Mouse (Mus musculus): Measurements from ENCODE around the gene Pbxip1. TPM values are rescaled to one million over a fixed set of nuclear protein-coding genes. Genes with fewer than 3 reads are reported as not detected.

The Pbxip1 gene
- polyA plus RNA-seq, 1 experiment from 2014 or later = 20.4 TPM

GRCm38 (mm10) chr3:89448720-89449537, 12.4 kb downstream of the Pbxip1 start:
- H3K9ac ChIP-seq = no peak overlapping the region
- H3K36me3 ChIP-seq = no peaks in the 10 kb centered on the region
- H3K4me2 ChIP-seq = no peak overlapping the region
- H3K4me3 ChIP-seq = no peak overlapping the region
- H3K9me3 ChIP-seq = no peaks in the 10 kb centered on the region
- H3K4me1 ChIP-seq (replicated peaks) = 0 out of 2 replicates have a peak, but pooled peaks cover 7% of the 10 kb centered on the region
- 64% methylated on average over 13 of the region's 13 CpGs for WGBS
- 0 out of 2 replicates have a peak, but pooled peaks have one; percentile 32 for ATAC-seq (ENCODE audit: low FRiP score, low read depth)
- H3K27me3 ChIP-seq = no peaks in the 10 kb centered on the region
- no peak overlapping the region for H3K27ac ChIP-seq (replicated peaks)

DNA sequence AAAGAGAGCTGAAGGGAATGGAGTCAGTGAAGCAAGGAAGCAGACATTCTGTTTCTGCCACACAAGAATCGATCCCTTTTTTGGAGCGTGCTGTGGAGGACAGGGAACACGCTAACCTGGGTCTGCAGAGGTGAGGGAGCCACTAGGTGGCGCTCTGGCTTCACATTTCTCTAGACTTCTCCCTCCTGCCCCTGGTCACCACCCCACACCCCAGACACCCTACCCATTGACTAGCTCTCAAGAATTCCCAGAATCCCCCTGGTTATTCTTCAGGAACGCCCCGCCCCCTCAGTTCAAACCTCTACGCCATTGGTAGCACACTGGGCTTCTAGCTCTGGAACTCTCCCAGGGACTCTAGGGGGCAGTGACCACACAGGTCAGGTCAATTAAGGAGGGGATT, 13.0 kb downstream of the Pbxip1 start:
- no peak overlapping the region for H3K9ac ChIP-seq

DNA sequence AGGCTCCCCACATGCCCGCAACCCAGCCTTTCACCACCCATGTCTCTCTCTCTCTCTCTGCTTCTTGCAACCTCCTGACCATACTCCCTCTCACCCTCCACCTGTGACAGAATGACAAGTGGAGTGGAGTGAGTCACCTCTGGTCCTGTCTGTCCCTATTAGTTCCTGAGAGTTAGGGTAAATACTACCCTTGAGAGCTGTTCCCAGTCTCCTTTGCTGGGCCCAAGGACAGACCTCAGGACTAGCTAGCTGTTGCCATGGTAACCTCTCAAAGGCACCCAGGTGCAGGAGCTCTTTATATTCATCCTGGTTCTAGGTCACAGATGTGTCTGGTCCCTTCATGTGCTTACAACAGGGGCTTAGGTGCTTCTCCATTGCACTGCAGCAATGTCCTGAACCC, 15.4 kb downstream of the Pbxip1 start:
- 93% methylated on average over 1 of the region's 1 CpGs for WGBS
- Histone ChIP-seq H3K4me2 (no peak overlapping the region), H3K36me3 (no peaks in the 10 kb centered on the region), H3K27ac (replicated peaks) (no peak overlapping the region), H3K4me1 (replicated peaks) (0 out of 2 replicates have a peak, but pooled peaks cover 7% of the 10 kb centered on the region), H3K9ac (no peak overlapping the region), H3K4me3 (no peak overlapping the region), H3K27me3 (no peaks in the 10 kb centered on the region), H3K9me3 (no peaks in the 10 kb centered on the region)
- no peak for ATAC-seq (ENCODE audit: low FRiP score, low read depth)

More for the DNA sequence above, 13.0 kb downstream of the Pbxip1 start:
- peak; percentile 72 for ATAC-seq (ENCODE audit: low FRiP score, low read depth)
- H3K9me3 ChIP-seq = no peaks in the 10 kb centered on the region
- H3K27ac ChIP-seq (replicated peaks) = no peak overlapping the region
- no peaks in the 10 kb centered on the region for H3K36me3 ChIP-seq
- no peaks in the 10 kb centered on the region for H3K27me3 ChIP-seq
- no peak overlapping the region for H3K4me2 ChIP-seq
- 0 out of 2 replicates have a peak, but pooled peaks cover 7% of the 10 kb centered on the region for H3K4me1 ChIP-seq (replicated peaks)
- H3K4me3 ChIP-seq = no peak overlapping the region
- 35% methylated on average over 7 of the region's 7 CpGs for WGBS

DNA sequence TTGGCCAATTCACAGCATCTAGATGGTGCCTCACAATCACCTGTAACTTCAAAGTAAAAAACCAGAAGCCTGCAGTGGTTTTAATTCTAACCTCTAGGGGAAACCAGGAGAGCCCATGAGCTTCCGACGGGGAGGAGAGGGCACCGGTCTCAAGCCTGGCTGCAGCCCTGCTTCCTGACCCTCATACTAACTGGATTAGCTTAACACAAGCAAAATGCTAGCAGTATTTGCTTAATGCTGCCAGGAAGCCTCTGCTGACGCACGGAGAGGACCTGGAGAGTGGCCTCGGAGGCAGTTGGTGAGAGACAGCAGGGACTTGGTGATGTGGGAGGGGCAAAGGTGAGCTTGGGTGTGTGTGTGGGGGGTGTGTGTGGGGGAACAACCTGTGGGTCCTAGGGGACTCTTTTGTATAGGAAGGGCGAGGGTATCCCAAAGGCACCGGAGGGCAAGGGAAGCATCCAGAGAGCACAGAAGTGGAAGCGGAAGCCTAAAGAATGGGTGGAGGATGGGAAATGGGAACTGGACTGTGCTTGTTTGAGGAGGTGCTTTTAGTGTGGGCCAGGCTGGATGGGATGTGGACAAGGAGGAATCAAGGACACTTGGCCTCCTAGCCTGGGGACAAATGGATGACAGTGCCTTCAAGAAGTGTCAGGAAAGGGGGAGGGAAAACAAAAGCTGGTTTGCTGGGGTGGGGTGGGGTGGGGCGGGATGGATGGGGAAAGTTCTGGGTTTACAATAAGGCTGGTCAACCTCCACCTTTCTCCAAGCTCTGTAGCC, 18.1 kb downstream of the Pbxip1 start, which contains the start of gene Pmvk:
Pmvk (plus strand) TSS at position 141 of the 777 bp plus-strand sequence.
- no peak for ATAC-seq (ENCODE audit: low FRiP score, low read depth)
- no peaks in the 10 kb centered on the region for H3K36me3 ChIP-seq
- no peaks in the 10 kb centered on the region for H3K27me3 ChIP-seq
- no peak within 1 kb of the TSS for H3K27ac ChIP-seq (replicated peaks)
- H3K9ac ChIP-seq = no peak within 1 kb of the TSS
- no peak within 1 kb of the TSS for H3K4me2 ChIP-seq
- peaks cover 13% of the 10 kb centered on the region for H3K4me1 ChIP-seq (replicated peaks)
- no peaks in the 10 kb centered on the region for H3K9me3 ChIP-seq
- H3K4me3 ChIP-seq = no peak within 1 kb of the TSS
- WGBS = 70% methylated on average over 9 of the region's 10 CpGs

DNA sequence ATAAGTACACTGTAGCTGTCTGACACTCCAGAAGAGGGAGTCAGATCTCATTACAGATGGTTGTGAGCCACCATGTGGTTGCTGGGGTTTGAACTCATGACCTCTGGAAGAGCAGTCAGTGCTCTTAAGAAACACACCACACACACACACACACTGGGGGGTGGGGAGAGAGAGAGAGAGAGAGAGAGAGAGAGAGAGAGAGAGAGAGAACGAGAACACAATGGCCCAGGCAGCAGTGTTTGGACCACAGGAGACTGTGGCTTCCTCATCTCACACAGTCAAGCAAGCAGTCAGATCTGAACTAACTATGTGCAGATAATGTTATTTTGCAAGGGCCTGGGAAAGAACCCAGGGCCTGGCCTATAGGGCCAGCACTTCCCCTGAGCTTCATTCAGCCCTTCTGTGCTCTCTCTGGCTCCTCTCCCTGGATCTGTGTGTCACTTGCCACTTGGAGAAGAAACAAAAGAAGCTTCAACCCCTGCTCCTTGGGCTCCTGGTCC, 19.3 kb downstream of the Pbxip1 start:
- no peaks in the 10 kb centered on the region for H3K36me3 ChIP-seq
- no peak overlapping the region for H3K4me2 ChIP-seq
- H3K9ac ChIP-seq = no peak overlapping the region
- no peak for ATAC-seq (ENCODE audit: low FRiP score, low read depth)
- H3K4me3 ChIP-seq = no peak overlapping the region
- H3K4me1 ChIP-seq (replicated peaks) = peaks cover 26% of the 10 kb centered on the region
- no peak overlapping the region for H3K27ac ChIP-seq (replicated peaks)
- H3K9me3 ChIP-seq = no peaks in the 10 kb centered on the region
- H3K27me3 ChIP-seq = no peaks in the 10 kb centered on the region
- WGBS = 45% methylated on average over 1 of the region's 1 CpGs

DNA sequence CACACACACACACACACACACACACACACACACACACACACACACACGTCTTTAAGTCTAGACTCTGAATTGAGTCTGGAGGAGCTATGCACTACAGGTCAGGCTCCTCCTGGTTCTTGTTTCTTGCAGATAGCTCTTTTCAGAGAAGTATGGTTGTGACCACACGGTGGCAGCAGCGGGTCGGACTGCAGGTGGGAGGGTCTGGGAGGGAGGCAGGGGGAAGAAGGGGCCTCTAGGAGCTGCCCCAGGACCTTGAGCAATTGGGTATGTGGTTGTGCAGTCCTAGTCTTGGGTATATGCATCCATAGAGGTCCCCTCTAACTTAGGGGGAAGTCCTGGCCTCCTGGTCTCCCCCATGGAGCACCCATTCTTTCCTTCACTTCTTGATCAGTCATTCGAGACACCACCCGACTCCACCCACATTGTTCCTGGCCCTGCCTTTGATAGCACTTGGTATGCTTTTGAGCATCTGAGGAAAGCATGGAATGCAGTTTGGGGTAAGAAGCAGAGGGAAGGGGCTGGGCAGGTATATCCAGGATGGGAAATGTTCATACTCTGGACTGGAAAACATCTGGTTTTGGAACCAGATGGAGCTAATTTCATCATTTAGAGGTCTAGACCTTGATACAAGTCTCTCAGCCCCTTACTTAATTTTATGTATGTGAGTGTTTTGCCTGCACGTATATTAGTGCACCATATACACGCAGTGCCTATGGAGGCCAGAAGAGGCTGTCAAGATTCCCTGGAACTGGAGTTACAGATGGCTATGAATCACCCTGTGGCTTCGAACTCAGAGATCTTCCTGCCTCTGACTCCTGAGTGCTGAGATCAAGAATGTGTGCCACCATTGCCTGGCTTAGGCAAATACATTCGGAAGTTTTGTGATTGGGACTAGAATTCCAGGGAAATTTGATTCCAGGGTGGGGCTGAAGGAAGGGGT, 20.5 kb downstream of the Pbxip1 start:
- ATAC-seq (ENCODE audit: low FRiP score, low read depth) = no peak
- 35% methylated on average over 10 of the region's 10 CpGs for WGBS
- no peaks in the 10 kb centered on the region for H3K27me3 ChIP-seq

GRCm38 (mm10) chr3:89458372-89458964, 22.0 kb downstream of the Pbxip1 start:
- Histone ChIP-seq H3K4me2 (peak overlapping the region; percentile 54), H3K4me3 (peak overlapping the region; percentile 58), H3K27ac (replicated peaks) (peak overlapping the region; percentile 89), H3K9ac (no peak overlapping the region), H3K27me3 (no peaks in the 10 kb centered on the region), H3K9me3 (no peaks in the 10 kb centered on the region), H3K4me1 (replicated peaks) (peaks cover 18% of the 10 kb centered on the region), H3K36me3 (peaks cover 6% of the 10 kb centered on the region; the same call in 1 of the 2 replicates)
- ATAC-seq (ENCODE audit: low FRiP score, low read depth) = peak; percentile 64
- WGBS = 51% methylated on average over 13 of the region's 13 CpGs

More for the DNA sequence above, 20.5 kb downstream of the Pbxip1 start:
- H3K9me3 ChIP-seq = no peaks in the 10 kb centered on the region
- peaks cover 21% of the 10 kb centered on the region for H3K4me1 ChIP-seq (replicated peaks)
- no peak overlapping the region for H3K9ac ChIP-seq
- no peak overlapping the region for H3K4me3 ChIP-seq
- H3K27ac ChIP-seq (replicated peaks) = no peak overlapping the region
- peaks cover 3% of the 10 kb centered on the region; the same call in 1 of the 2 replicates for H3K36me3 ChIP-seq
- H3K4me2 ChIP-seq = no peak overlapping the region

GRCm38 (mm10) chr3:89458965-89459807, 22.7 kb downstream of the Pbxip1 start:
- Histone ChIP-seq H3K9ac (peak overlapping the region; percentile 60), H3K4me2 (peak overlapping the region; percentile 54), H3K4me3 (peak overlapping the region; percentile 58), H3K4me1 (replicated peaks) (peaks cover 18% of the 10 kb centered on the region), H3K27me3 (no peaks in the 10 kb centered on the region), H3K9me3 (no peaks in the 10 kb centered on the region), H3K36me3 (peaks cover 6% of the 10 kb centered on the region; the same call in 1 of the 2 replicates), H3K27ac (replicated peaks) (peak overlapping the region; percentile 89)
- peak; percentile 92 for ATAC-seq (ENCODE audit: low FRiP score, low read depth)
- WGBS = 1% methylated on average over 36 of the region's 36 CpGs

DNA sequence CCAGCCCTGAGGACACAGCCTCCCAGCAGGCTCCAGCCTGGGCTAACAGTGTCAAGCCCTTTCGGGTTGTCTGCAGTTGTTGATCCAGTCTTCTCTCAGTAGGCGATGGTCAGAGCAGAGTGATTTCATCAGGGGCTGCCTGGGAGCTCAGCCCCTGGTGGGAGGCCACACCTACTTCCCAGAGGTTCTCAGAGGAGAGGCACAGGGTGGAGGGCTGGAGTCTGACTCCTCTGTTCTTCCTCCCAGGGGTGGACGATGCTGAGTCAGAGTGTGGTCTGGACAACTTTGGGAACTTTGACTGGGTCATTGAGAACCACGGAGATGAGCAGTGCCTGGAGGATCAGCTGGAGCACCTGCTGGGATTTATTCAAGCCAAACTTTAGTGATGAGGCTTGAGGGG, 31.8 kb downstream of the Pbxip1 start:
- Histone ChIP-seq H3K4me3 (no peak overlapping the region), H3K9me3 (no peaks in the 10 kb centered on the region), H3K27me3 (no peaks in the 10 kb centered on the region), H3K27ac (replicated peaks) (no peak overlapping the region), H3K36me3 (peaks cover 22% of the 10 kb centered on the region), H3K4me2 (no peak overlapping the region), H3K9ac (no peak overlapping the region), H3K4me1 (replicated peaks) (no peaks in the 10 kb centered on the region)
- WGBS = 51% methylated on average over 4 of the region's 4 CpGs
- ATAC-seq (ENCODE audit: low FRiP score, low read depth) = no peak

DNA sequence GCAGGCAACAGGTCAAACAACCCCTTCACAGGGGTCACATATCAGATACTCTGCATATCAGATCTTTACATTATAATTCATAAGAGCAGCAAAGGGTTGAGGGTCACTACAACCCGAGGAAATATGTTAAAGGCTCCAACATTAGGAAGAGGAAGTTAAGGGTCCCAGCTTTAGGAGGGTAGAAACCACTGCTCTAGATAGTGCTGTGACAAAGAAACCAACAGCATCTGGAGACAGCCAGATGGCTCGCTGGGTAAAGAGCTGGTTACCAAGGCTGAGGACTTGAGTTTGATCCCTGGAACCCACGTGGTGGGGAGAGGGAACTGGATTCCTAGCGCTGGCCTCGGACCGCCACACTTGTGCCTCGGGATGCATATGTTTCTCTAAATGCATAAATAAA, 35.8 kb downstream of the Pbxip1 start:
- 81% methylated on average over 7 of the region's 7 CpGs for WGBS

More for the DNA sequence above, 35.8 kb downstream of the Pbxip1 start:
- Histone ChIP-seq H3K4me3 (no peak overlapping the region), H3K4me2 (no peak overlapping the region), H3K36me3 (peaks cover 22% of the 10 kb centered on the region), H3K27me3 (no peaks in the 10 kb centered on the region), H3K9ac (no peak overlapping the region), H3K27ac (replicated peaks) (no peak overlapping the region), H3K4me1 (replicated peaks) (no peaks in the 10 kb centered on the region), H3K9me3 (no peaks in the 10 kb centered on the region)
- ATAC-seq (ENCODE audit: low FRiP score, low read depth) = no peak

Measured in hindbrain, embryonic 15.5 days (tissue).